Comparison of ENCODE assay signal across 9 mouse cellular contexts in the genomic region with DNA sequence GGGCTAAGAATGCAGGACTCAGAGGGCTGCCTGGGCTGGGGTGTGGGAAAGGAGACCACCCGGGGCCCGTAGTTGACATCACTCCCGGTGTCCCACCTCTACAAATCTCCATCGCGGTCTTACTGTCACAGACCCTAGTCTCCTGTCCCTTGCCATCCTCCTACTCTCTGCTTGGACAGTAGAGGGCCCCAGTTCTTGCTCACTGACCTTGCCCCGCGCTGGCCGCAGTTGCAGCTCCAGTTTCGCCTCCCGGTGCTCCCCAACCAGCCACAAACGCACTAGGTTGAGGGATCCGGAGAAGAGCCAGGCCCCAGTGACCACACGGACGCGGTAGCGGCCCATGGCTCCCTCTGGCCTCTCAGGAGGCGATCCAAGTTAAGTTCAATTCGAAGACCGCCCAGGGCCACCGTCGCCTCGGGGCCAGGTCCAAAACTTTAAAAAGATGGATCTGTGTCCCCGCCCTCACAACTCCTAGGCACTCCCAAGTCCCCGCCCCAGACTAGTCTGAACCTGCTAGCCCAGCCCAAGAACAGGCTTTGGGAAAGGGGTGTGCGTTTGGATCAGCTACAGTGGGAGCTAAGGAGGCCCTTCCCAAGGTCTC. TPM values are rescaled to one million over a fixed set of nuclear protein-coding genes. Genes with fewer than 3 reads are reported as not detected.
A peak's percentile ranks its signal among the peaks of the same experiment; 100 is the strongest.
DNase-seq lines count a peak whose midpoint lies in the region; ATAC-seq lines count a peak whose summit lies in the region.
"Had no signal": no experiment of that assay in that cellular context is flagged by ENCODE, and none has a peak within 500 bp of the region (broad histone marks: within the 10 kb centered on the region; RNA-seq: fewer than 3 reads in every experiment).

A gene (minus strand): TSS at position 423 of the 601 bp plus-strand sequence.

- WGBS in embryonic facial prominence, embryonic 15.5 days = 1% methylated on average over 25 of the region's 25 CpGs
- WGBS in limb, embryonic 13.5 days = 2% methylated on average over 25 of the region's 25 CpGs
- under 1% methylated on average over 25 of the region's 25 CpGs for WGBS in midbrain, embryonic 14.5 days

- ATAC-seq in embryonic facial prominence, embryonic 15.5 days (ENCODE audit: insufficient number of reproducible peaks, low FRiP score, low TSS enrichment, low read depth) = no peak
- no peak for ATAC-seq in limb, embryonic 13.5 days (ENCODE audit: low FRiP score, low read depth)
- no peak for ATAC-seq in midbrain, embryonic 14.5 days (ENCODE audit: low FRiP score, low TSS enrichment)
- ATAC-seq in monocyte, adult 5-6 weeks (replicated peaks; ENCODE audit: insufficient number of reproducible peaks, low FRiP score, low TSS enrichment, poor library complexity, severe bottlenecking) = no peak
- no peak for ATAC-seq in frontal cortex, adult (ENCODE audit: low TSS enrichment)

- H3K27me3 ChIP-seq in embryonic facial prominence, embryonic 15.5 days = peaks cover 57% of the 10 kb centered on the region
- H3K27me3 ChIP-seq in limb, embryonic 13.5 days = peaks cover 78% of the 10 kb centered on the region
- peaks cover 40% of the 10 kb centered on the region for H3K27me3 ChIP-seq in midbrain, embryonic 14.5 days (ENCODE audit: control insufficient read depth, insufficient read depth, low read length)

- peak within 1 kb of the TSS; percentile 12; the same call in 1 of the 2 replicates for H3K27ac ChIP-seq in embryonic facial prominence, embryonic 15.5 days (replicated peaks)
- no peak within 1 kb of the TSS for H3K27ac ChIP-seq in limb, embryonic 13.5 days
- no peak within 1 kb of the TSS for H3K27ac ChIP-seq in midbrain, embryonic 14.5 days (replicated peaks; ENCODE audit: low read depth, low read length)

- no peaks in the 10 kb centered on the region for H3K9me3 ChIP-seq in embryonic facial prominence, embryonic 15.5 days (replicated peaks)
- no peaks in the 10 kb centered on the region for H3K9me3 ChIP-seq in limb, embryonic 13.5 days
- no peaks in the 10 kb centered on the region for H3K9me3 ChIP-seq in midbrain, embryonic 14.5 days (ENCODE audit: control insufficient read depth, low read length)

- H3K9ac ChIP-seq in embryonic facial prominence, embryonic 15.5 days = 0 out of 2 replicates have a peak within 1 kb of the TSS, but pooled peaks have one; percentile 10
- H3K9ac ChIP-seq in limb, embryonic 13.5 days = peak within 1 kb of the TSS; percentile 27
- no peak within 1 kb of the TSS for H3K9ac ChIP-seq in midbrain, embryonic 14.5 days (replicated peaks; ENCODE audit: low read length)

- H3K4me2 ChIP-seq in embryonic facial prominence, embryonic 15.5 days (replicated peaks) = peak within 1 kb of the TSS; percentile 53
- H3K4me2 ChIP-seq in limb, embryonic 13.5 days (replicated peaks) = peak within 1 kb of the TSS; percentile 59
- peak within 1 kb of the TSS; percentile 37 for H3K4me2 ChIP-seq in midbrain, embryonic 14.5 days (ENCODE audit: low read length)

- peak within 1 kb of the TSS; percentile 42 for H3K4me3 ChIP-seq in embryonic facial prominence, embryonic 15.5 days (replicated peaks)
- peak within 1 kb of the TSS; percentile 37 for H3K4me3 ChIP-seq in limb, embryonic 13.5 days
- no peak within 1 kb of the TSS for H3K4me3 ChIP-seq in midbrain, embryonic 14.5 days (replicated peaks; ENCODE audit: low read depth, low read length)

- H3K4me1 ChIP-seq in embryonic facial prominence, embryonic 15.5 days = peaks cover 18% of the 10 kb centered on the region
- peaks cover 14% of the 10 kb centered on the region for H3K4me1 ChIP-seq in limb, embryonic 13.5 days
- no peaks in the 10 kb centered on the region for H3K4me1 ChIP-seq in midbrain, embryonic 14.5 days (ENCODE audit: control insufficient read depth, insufficient read depth, low read length)

- DNase-seq in cerebellum, postnatal 25 days = peak; percentile 42 to 61
- no peak for DNase-seq in cerebellum, adult 11 months
- DNase-seq in heart, postnatal 4 days = peak; percentile 64
- peak; percentile 19 for DNase-seq in midbrain, embryonic 14.5 days

- no peaks in the 10 kb centered on the region for H3K36me3 ChIP-seq in embryonic facial prominence, embryonic 15.5 days
- no peaks in the 10 kb centered on the region for H3K36me3 ChIP-seq in limb, embryonic 13.5 days
- no peaks in the 10 kb centered on the region for H3K36me3 ChIP-seq in midbrain, embryonic 14.5 days (ENCODE audit: control insufficient read depth, insufficient read depth, low read length)

RNA-seq across cellular contexts. Expression of the gene that starts here (rescaled TPM):
- polyA plus RNA-seq in embryonic facial prominence, embryonic 15.5 days (2015; fragmentation: Nextera tagmentation; extraction: Ambion mirVana) = 15.4 and 17.6 TPM in 2 replicates
- 1 to 10 TPM; 2.8 to 3.0 TPM for total RNA-seq in heart, postnatal 4 days (2021)
- 4.1 TPM in 2 replicates for polyA plus RNA-seq in limb, embryonic 13.5 days (2015; fragmentation: Nextera tagmentation; extraction: Ambion mirVana)
- 0.11 and 0.33 TPM in 2 replicates for polyA plus RNA-seq in midbrain, embryonic 14.5 days (2014; fragmentation: Nextera tagmentation; extraction: Ambion mirVana)
- 0.85 to 26.1 TPM (median 1.6 TPM) in 3 replicates for total RNA-seq in monocyte, adult 5-6 weeks (2017)
- total RNA-seq: CH12.LX had no signal

Comparison
In these comparisons a context has a peak if more than half of its experiments do, and no peak if none do; other contexts are left out.
1. Peak in DNase-seq and H3K4me2 ChIP-seq in midbrain, embryonic 14.5 days; RNA of the gene not detected or under 1 TPM.